Mouse (Mus musculus) small intestine, adult 10 weeks (tissue): Measurements from ENCODE around the gene Hist1h4c. TPM values are rescaled to one million over a fixed set of nuclear protein-coding genes. Genes with fewer than 3 reads are reported as not detected.

ENCODE experiments used
- polyA plus RNA-seq: library from polyadenylated mRNA; stranded (reverse); fragments of 350-450 nt; fragmentation: Illumina TruSeq; extraction: RNeasy Lipid Tissue Mini Kit (QIAGEN cat#74804); gene quantifications from one replicate; pipeline ENCODE4 v1.2.3, GENCODE M21; 2014; ENCODE audit warnings: low replicate concordance

The Hist1h4c gene
- 1.6 TPM for polyA plus RNA-seq

GRCm38 (mm10) chr13:23698300-23698693 lies at the start of gene Hist1h4c:
Gene Hist1h4c (minus strand): TSS chr13:23698454.

GRCm38 (mm10) chr13:23746201-23747080 lies 48.2 kb upstream of the Hist1h4c start, which contains the start of gene Hist1h2bb:
Gene Hist1h2bb (plus strand): TSS chr13:23746734.

GRCm38 (mm10) chr13:23745381-23746161 lies 47.3 kb upstream of the Hist1h4c start, which contains the start of gene Hist1h3c:
Gene Hist1h3c (minus strand): TSS chr13:23745602.

GRCm38 (mm10) chr13:23738677-23739068 lies 40.4 kb upstream of the Hist1h4c start, which contains the start of gene Hist1h1c:
Gene Hist1h1c (plus strand): TSS chr13:23738808.

GRCm38 (mm10) chr13:23710374-23711089 lies 12.3 kb upstream of the Hist1h4c start, which contains the start of gene Hfe:
Gene Hfe (minus strand): TSS chr13:23710854.

GRCm38 (mm10) chr13:23695514-23695913 lies 2.7 kb downstream of the Hist1h4c start, which contains the start of gene Hist1h1t:
Gene Hist1h1t (plus strand): TSS chr13:23695814.

GRCm38 (mm10) chr13:23683755-23684281 lies 14.4 kb downstream of the Hist1h4c start, which contains the start of the genes Hist1h2ac and Hist1h2bc:
Gene Hist1h2ac (minus strand): TSS chr13:23683948.
Gene Hist1h2bc (plus strand): TSS chr13:23684199.

Other genes starting within 250 kb of the Hist1h4c start
- gene Btn1a1, start 232.6 kb downstream of the Hist1h4c start, polyA plus RNA-seq, result not detected
- not detected for gene Btn2a2, start 209.6 kb downstream of the Hist1h4c start, polyA plus RNA-seq
- gene Hist1h4h, start 167.4 kb downstream of the Hist1h4c start, polyA plus RNA-seq, result not detected
- not detected for gene Hist1h2af, start 164.5 kb downstream of the Hist1h4c start, polyA plus RNA-seq
- not detected for gene Hist1h3g, start 163.0 kb downstream of the Hist1h4c start, polyA plus RNA-seq
- gene Hist1h2bh, start 155.1 kb downstream of the Hist1h4c start, polyA plus RNA-seq, result 0.59 TPM
- gene Hist1h3f, start 154.4 kb downstream of the Hist1h4c start, polyA plus RNA-seq, result not detected
- not detected for gene Hist1h4f, start 146.8 kb downstream of the Hist1h4c start, polyA plus RNA-seq
- 0.52 TPM for gene Hist1h1d, start 145.2 kb downstream of the Hist1h4c start, polyA plus RNA-seq
- 0.56 TPM for gene Hist1h3e, start 136.1 kb downstream of the Hist1h4c start, polyA plus RNA-seq
- 0.97 TPM for gene Hist1h2ae, start 127.2 kb downstream of the Hist1h4c start, polyA plus RNA-seq
- 0.85 TPM for gene Hist1h2bg, start 127.1 kb downstream of the Hist1h4c start, polyA plus RNA-seq
- gene Hist1h2bf, start 124.3 kb downstream of the Hist1h4c start, polyA plus RNA-seq, result not detected
- gene Hist1h2ad, start 124.1 kb downstream of the Hist1h4c start, polyA plus RNA-seq, result not detected
- gene Hist1h3d, start 122.7 kb downstream of the Hist1h4c start, polyA plus RNA-seq, result 1.4 TPM
- 0.67 TPM for gene Hist1h4d, start 116.9 kb downstream of the Hist1h4c start, polyA plus RNA-seq
- gene Hist1h2be, start 77.3 kb downstream of the Hist1h4c start, polyA plus RNA-seq, result 2.2 TPM
- gene Hist1h1e, start 75.9 kb downstream of the Hist1h4c start, polyA plus RNA-seq, result 0.30 TPM
- 1.2 TPM for gene Hist1h2ac, start 14.5 kb downstream of the Hist1h4c start, polyA plus RNA-seq
- gene Hist1h2bc, start 14.3 kb downstream of the Hist1h4c start, polyA plus RNA-seq, result 239 TPM
- gene Hist1h1t, start 2.6 kb downstream of the Hist1h4c start, polyA plus RNA-seq, result not detected
- 13.5 TPM for gene Hfe, start 12.4 kb upstream of the Hist1h4c start, polyA plus RNA-seq
- gene Hist1h1c, start 40.4 kb upstream of the Hist1h4c start, polyA plus RNA-seq, result 15.6 TPM
- gene Hist1h3c, start 47.1 kb upstream of the Hist1h4c start, polyA plus RNA-seq, result not detected
- not detected for gene Hist1h2bb, start 48.3 kb upstream of the Hist1h4c start, polyA plus RNA-seq
- not detected for gene Hist1h2ab, start 52.7 kb upstream of the Hist1h4c start, polyA plus RNA-seq
- not detected for gene Hist1h3b, start 53.8 kb upstream of the Hist1h4c start, polyA plus RNA-seq
- gene Hist1h4b, start 58.6 kb upstream of the Hist1h4c start, polyA plus RNA-seq, result not detected
- gene Hist1h4a, start 62.8 kb upstream of the Hist1h4c start, polyA plus RNA-seq, result not detected
- not detected for gene Hist1h3a, start 63.9 kb upstream of the Hist1h4c start, polyA plus RNA-seq
- gene Hist1h1a, start 65.2 kb upstream of the Hist1h4c start, polyA plus RNA-seq, result not detected
- gene Trim38, start 71.5 kb upstream of the Hist1h4c start, polyA plus RNA-seq, result 67.0 TPM
- 0.33 TPM for gene Slc17a2, start 108.5 kb upstream of the Hist1h4c start, polyA plus RNA-seq
- not detected for gene Slc17a3, start 141.0 kb upstream of the Hist1h4c start, polyA plus RNA-seq
- not detected for gene Slc17a1, start 169.3 kb upstream of the Hist1h4c start, polyA plus RNA-seq
- 149 TPM for gene Slc17a4, start 216.6 kb upstream of the Hist1h4c start, polyA plus RNA-seq
- gene Hist1h2ba, start 235.7 kb upstream of the Hist1h4c start, polyA plus RNA-seq, result not detected
- not detected for gene Hist1h2aa, start 236.0 kb upstream of the Hist1h4c start, polyA plus RNA-seq